Comparison of ENCODE assay signal across 20 mouse cellular contexts in genomic region chr9:3309292-3309836, GRCm38 (mm10). TPM values are rescaled to one million over a fixed set of nuclear protein-coding genes. Genes with fewer than 3 reads are reported as not detected.
DNase-seq lines count a peak whose midpoint lies in the region; ATAC-seq and TF ChIP-seq lines count a peak whose summit lies in the region.
"Had no signal": no experiment of that assay in that cellular context is flagged by ENCODE, and none has a peak within 500 bp of the region (broad histone marks: within the 10 kb centered on the region; RNA-seq: fewer than 3 reads in every experiment).

No protein-coding gene starts in this region.

- DNase-seq in hindbrain, embryonic 11.5 days (ENCODE audit: low spot score), result no peak
- DNase-seq in hindbrain, embryonic 14.5 days (ENCODE audit: low spot score), result no peak
- no peak for DNase-seq in lung, postnatal 0 days (ENCODE audit: low spot score)
- DNase-seq in lung, adult 18-20 months, result no peak
- no peak for DNase-seq in stomach, postnatal 0 days (ENCODE audit: low spot score)
- no peak for DNase-seq in embryo, embryonic 10 days (ENCODE audit: low spot score)
- DNase-seq: adrenal gland, postnatal 10 days; cerebellum, adult 11-12 months; gastrocnemius, postnatal 14 days; kidney, adult 9 months; layer of hippocampus, postnatal 36 days; lung, embryonic 14.5 days; right cerebral cortex, postnatal 25 days; thymus, postnatal 36 days had no signal

- TF ChIP-seq EP300 in lung, postnatal 0 days (IDR thresholded peaks at IDR 0.05), result no peak
- no peak for TF ChIP-seq EP300 in stomach, postnatal 0 days (optimal IDR thresholded peaks at IDR 0.05)

- no peaks in the 10 kb centered on the region for H3K36me3 ChIP-seq in hindbrain, embryonic 11.5 days (ENCODE audit: control insufficient read depth, insufficient read depth, low read length)
- no peaks in the 10 kb centered on the region for H3K36me3 ChIP-seq in hindbrain, embryonic 14.5 days (replicated peaks; ENCODE audit: control insufficient read depth, insufficient read depth)
- H3K36me3 ChIP-seq in lung, postnatal 0 days (ENCODE audit: insufficient read depth, low read length), result no peaks in the 10 kb centered on the region
- H3K36me3 ChIP-seq in limb, embryonic 15.5 days, result no peaks in the 10 kb centered on the region
- H3K36me3 ChIP-seq in stomach, postnatal 0 days (ENCODE audit: control insufficient read depth, insufficient read depth, low read length), result no peaks in the 10 kb centered on the region
- H3K36me3 ChIP-seq: embryonic facial prominence, embryonic 12.5 days; forebrain, embryonic 10.5 days; hindbrain, embryonic 15.5 days; midbrain, embryonic 13.5 days had no signal

- H3K27me3 ChIP-seq in hindbrain, embryonic 11.5 days (ENCODE audit: control insufficient read depth, insufficient read depth, low read length), result no peaks in the 10 kb centered on the region
- no peaks in the 10 kb centered on the region for H3K27me3 ChIP-seq in hindbrain, embryonic 14.5 days (ENCODE audit: control insufficient read depth, insufficient read depth, low read length)
- no peaks in the 10 kb centered on the region for H3K27me3 ChIP-seq in lung, postnatal 0 days (replicated peaks; ENCODE audit: insufficient read depth, low read length)
- no peaks in the 10 kb centered on the region for H3K27me3 ChIP-seq in limb, embryonic 15.5 days
- no peaks in the 10 kb centered on the region for H3K27me3 ChIP-seq in stomach, postnatal 0 days (ENCODE audit: control insufficient read depth, insufficient read depth, low read length)
- H3K27me3 ChIP-seq: embryonic facial prominence, embryonic 12.5 days; hindbrain, embryonic 15.5 days; midbrain, embryonic 13.5 days had no signal

- no peak overlapping the region for H3K4me3 ChIP-seq in hindbrain, embryonic 11.5 days (ENCODE audit: low read depth, low read length)
- no peak overlapping the region for H3K4me3 ChIP-seq in hindbrain, embryonic 14.5 days (replicated peaks; ENCODE audit: low read length)
- no peak overlapping the region for H3K4me3 ChIP-seq in lung, postnatal 0 days (ENCODE audit: low read depth, low read length)
- no peak overlapping the region for H3K4me3 ChIP-seq in limb, embryonic 15.5 days
- no peak overlapping the region for H3K4me3 ChIP-seq in stomach, postnatal 0 days (ENCODE audit: low read depth, low read length)
- H3K4me3 ChIP-seq: embryonic facial prominence, embryonic 12.5 days; forebrain, embryonic 10.5 days; hindbrain, embryonic 15.5 days; midbrain, embryonic 13.5 days had no signal

- peak; percentile 28; the same call in 1 of the 2 replicates for ATAC-seq in hindbrain, embryonic 11.5 days (ENCODE audit: low FRiP score)
- no peak for ATAC-seq in hindbrain, embryonic 14.5 days (ENCODE audit: low FRiP score)
- peak; percentile 38; the same call in 1 of the 2 replicates for ATAC-seq in lung, postnatal 0 days
- ATAC-seq in limb, embryonic 15.5 days (ENCODE audit: insufficient number of reproducible peaks, low FRiP score, low TSS enrichment, low read depth), result peak; percentile 69; the same call in 1 of the 2 replicates
- ATAC-seq in stomach, postnatal 0 days (ENCODE audit: low FRiP score, low TSS enrichment), result peak; percentile 67; the same call in 1 of the 2 replicates
- ATAC-seq: midbrain, embryonic 13.5 days had no signal

- no peak for TF ChIP-seq CTCF in lung, postnatal 0 days (IDR thresholded peaks at IDR 0.05)
- TF ChIP-seq CTCF in stomach, postnatal 0 days (IDR thresholded peaks at IDR 0.05; ENCODE audit: low read depth), result no peak

- H3K27ac ChIP-seq in hindbrain, embryonic 11.5 days (ENCODE audit: low read depth, low read length), result no peak overlapping the region
- no peak overlapping the region for H3K27ac ChIP-seq in hindbrain, embryonic 14.5 days
- H3K27ac ChIP-seq in lung, postnatal 0 days (ENCODE audit: low read length), result no peak overlapping the region
- no peak overlapping the region for H3K27ac ChIP-seq in limb, embryonic 15.5 days
- H3K27ac ChIP-seq in stomach, postnatal 0 days (replicated peaks), result no peak overlapping the region
- H3K27ac ChIP-seq: embryonic facial prominence, embryonic 12.5 days; forebrain, embryonic 10.5 days; hindbrain, embryonic 15.5 days; macrophage; midbrain, embryonic 13.5 days had no signal

- no peaks in the 10 kb centered on the region for H3K4me1 ChIP-seq in hindbrain, embryonic 11.5 days (replicated peaks; ENCODE audit: control insufficient read depth, insufficient read depth, low read length)
- no peaks in the 10 kb centered on the region for H3K4me1 ChIP-seq in hindbrain, embryonic 14.5 days (replicated peaks; ENCODE audit: control insufficient read depth, insufficient read depth, low read length)
- H3K4me1 ChIP-seq in lung, postnatal 0 days (ENCODE audit: insufficient read depth, low read depth, low read length), result no peaks in the 10 kb centered on the region
- no peaks in the 10 kb centered on the region for H3K4me1 ChIP-seq in limb, embryonic 15.5 days
- H3K4me1 ChIP-seq in stomach, postnatal 0 days (replicated peaks; ENCODE audit: control insufficient read depth, insufficient read depth), result no peaks in the 10 kb centered on the region
- H3K4me1 ChIP-seq: embryonic facial prominence, embryonic 12.5 days; forebrain, embryonic 10.5 days; hindbrain, embryonic 15.5 days; midbrain, embryonic 13.5 days had no signal

- no peak overlapping the region for H3K9ac ChIP-seq in hindbrain, embryonic 11.5 days (ENCODE audit: low read depth, low read length)
- no peak overlapping the region for H3K9ac ChIP-seq in hindbrain, embryonic 14.5 days
- no peak overlapping the region for H3K9ac ChIP-seq in lung, postnatal 0 days (replicated peaks; ENCODE audit: low read depth)
- H3K9ac ChIP-seq in limb, embryonic 15.5 days, result no peak overlapping the region
- H3K9ac ChIP-seq in stomach, postnatal 0 days (ENCODE audit: low read length), result no peak overlapping the region
- H3K9ac ChIP-seq: embryonic facial prominence, embryonic 12.5 days; hindbrain, embryonic 15.5 days; lung, embryonic 14.5 days; midbrain, embryonic 13.5 days had no signal

- H3K4me2 ChIP-seq in hindbrain, embryonic 11.5 days (replicated peaks; ENCODE audit: low read depth, low read length), result no peak overlapping the region
- H3K4me2 ChIP-seq in hindbrain, embryonic 14.5 days (replicated peaks), result no peak overlapping the region
- H3K4me2 ChIP-seq in lung, postnatal 0 days (replicated peaks; ENCODE audit: low read depth, low read length), result no peak overlapping the region
- no peak overlapping the region for H3K4me2 ChIP-seq in limb, embryonic 15.5 days
- no peak overlapping the region for H3K4me2 ChIP-seq in stomach, postnatal 0 days (replicated peaks; ENCODE audit: low read depth)
- H3K4me2 ChIP-seq: embryonic facial prominence, embryonic 12.5 days; hindbrain, embryonic 15.5 days; lung, embryonic 14.5 days; midbrain, embryonic 13.5 days had no signal

- 0 out of 2 replicates have a peak, but pooled peaks cover 10% of the 10 kb centered on the region for H3K9me3 ChIP-seq in hindbrain, embryonic 11.5 days (ENCODE audit: control insufficient read depth, low read length)
- H3K9me3 ChIP-seq in hindbrain, embryonic 14.5 days (ENCODE audit: control insufficient read depth, low read length), result 0 out of 2 replicates have a peak, but pooled peaks cover 4% of the 10 kb centered on the region
- no peaks in the 10 kb centered on the region for H3K9me3 ChIP-seq in lung, postnatal 0 days (ENCODE audit: low read length)
- no peaks in the 10 kb centered on the region for H3K9me3 ChIP-seq in limb, embryonic 15.5 days
- no peaks in the 10 kb centered on the region for H3K9me3 ChIP-seq in stomach, postnatal 0 days (ENCODE audit: control insufficient read depth, low read length)
- H3K9me3 ChIP-seq: hindbrain, embryonic 15.5 days had no signal

RNA-seq across cellular contexts. Expression of gene Alkbh8, which starts 25.6 kb away (rescaled TPM):
- polyA plus RNA-seq in hindbrain, embryonic 11.5 days (2014; fragmentation: Nextera tagmentation; extraction: Ambion mirVana), result 39.1 and 43.6 TPM in 2 replicates
- 61.6 and 63.6 TPM in 2 replicates for polyA plus RNA-seq in hindbrain, embryonic 14.5 days (2014; fragmentation: Nextera tagmentation; extraction: Ambion mirVana)
- 8.4 and 9.8 TPM in 2 replicates for polyA plus RNA-seq in lung, postnatal 0 days (2015; fragmentation: Nextera tagmentation; extraction: Ambion mirVana)
- polyA plus RNA-seq in limb, embryonic 15.5 days (2015; fragmentation: Nextera tagmentation; extraction: Ambion mirVana), result 20.5 and 24.6 TPM in 2 replicates
- polyA plus RNA-seq in stomach, postnatal 0 days (2015; fragmentation: Nextera tagmentation; extraction: Ambion mirVana), result 7.9 and 8.7 TPM in 2 replicates
